Mouse (Mus musculus): ENCODE results near the gene Tnfrsf13b.
A peak's percentile ranks its signal among the peaks of the same experiment; 100 is the strongest.

Tnfrsf13b gene

GRCm38 (mm10) chr11:61126606-61127355 lies at the start of gene Tnfrsf13b:
Gene Tnfrsf13b (plus strand): TSS chr11:61126755.
- DNase-seq, result no peak

- DNase-seq, result no peak
These were observed 44.9 kb upstream of the Tnfrsf13b start for GRCm38 (mm10) chr11:61081624-61082023.

- DNase-seq, result peak; percentile 49
These were observed 36.4 kb upstream of the Tnfrsf13b start for GRCm38 (mm10) chr11:61090195-61090594.

- DNase-seq, result peak; percentile 48 to 54
These were observed 35.4 kb upstream of the Tnfrsf13b start for GRCm38 (mm10) chr11:61091192-61091591.

- DNase-seq, result peak; percentile 89 to 91
These were observed 34.8 kb upstream of the Tnfrsf13b start for GRCm38 (mm10) chr11:61091642-61092262.

- DNase-seq, result no peak
These were observed 28.5 kb upstream of the Tnfrsf13b start for GRCm38 (mm10) chr11:61098046-61098445.

- DNase-seq, result no peak
These were observed 23.9 kb upstream of the Tnfrsf13b start for GRCm38 (mm10) chr11:61102397-61103339.

GRCm38 (mm10) chr11:61104241-61104901 lies 22.2 kb upstream of the Tnfrsf13b start:
- DNase-seq, result peak; percentile 97 to 98

- no peak for DNase-seq
These were observed 17.6 kb upstream of the Tnfrsf13b start for GRCm38 (mm10) chr11:61108911-61109361.

GRCm38 (mm10) chr11:61109707-61110106 lies 16.8 kb upstream of the Tnfrsf13b start:
- no peak for DNase-seq

GRCm38 (mm10) chr11:61110113-61110512 lies 16.4 kb upstream of the Tnfrsf13b start:
- DNase-seq, result no peak

- peak in 1 of 2 experiments; percentile 24 for DNase-seq
These were observed 15.6 kb upstream of the Tnfrsf13b start for GRCm38 (mm10) chr11:61110928-61111327.

GRCm38 (mm10) chr11:61111472-61111871 lies 15.1 kb upstream of the Tnfrsf13b start:
- no peak for DNase-seq

GRCm38 (mm10) chr11:61112323-61112995 lies 14.1 kb upstream of the Tnfrsf13b start:
- no peak for DNase-seq

- peak in 1 of 2 experiments; percentile 15 for DNase-seq
These were observed 10.3 kb upstream of the Tnfrsf13b start for GRCm38 (mm10) chr11:61116226-61116625.

GRCm38 (mm10) chr11:61119996-61120583 lies 6.5 kb upstream of the Tnfrsf13b start:
- no peak for DNase-seq

- no peak for DNase-seq
These were observed 4.2 kb upstream of the Tnfrsf13b start for GRCm38 (mm10) chr11:61122283-61122768.

- DNase-seq, result no peak
These were observed 3.7 kb upstream of the Tnfrsf13b start for GRCm38 (mm10) chr11:61122769-61123288.

- DNase-seq, result no peak
These were observed 2.7 kb upstream of the Tnfrsf13b start for GRCm38 (mm10) chr11:61123886-61124285.

- no peak for DNase-seq
These were observed 585 bp upstream of the Tnfrsf13b start for GRCm38 (mm10) chr11:61125970-61126369.
